Mouse (Mus musculus) thymus, postnatal 10 days (tissue): Measurements from ENCODE around the gene Rbm20.

Experiments used
- DNase-seq, 2 experiments: peaks; one replicate each; pipeline ENCODE4 v3.0.0; 2021; ENCODE audit warnings: low spot score in 2 of 2

The Rbm20 gene

DNA sequence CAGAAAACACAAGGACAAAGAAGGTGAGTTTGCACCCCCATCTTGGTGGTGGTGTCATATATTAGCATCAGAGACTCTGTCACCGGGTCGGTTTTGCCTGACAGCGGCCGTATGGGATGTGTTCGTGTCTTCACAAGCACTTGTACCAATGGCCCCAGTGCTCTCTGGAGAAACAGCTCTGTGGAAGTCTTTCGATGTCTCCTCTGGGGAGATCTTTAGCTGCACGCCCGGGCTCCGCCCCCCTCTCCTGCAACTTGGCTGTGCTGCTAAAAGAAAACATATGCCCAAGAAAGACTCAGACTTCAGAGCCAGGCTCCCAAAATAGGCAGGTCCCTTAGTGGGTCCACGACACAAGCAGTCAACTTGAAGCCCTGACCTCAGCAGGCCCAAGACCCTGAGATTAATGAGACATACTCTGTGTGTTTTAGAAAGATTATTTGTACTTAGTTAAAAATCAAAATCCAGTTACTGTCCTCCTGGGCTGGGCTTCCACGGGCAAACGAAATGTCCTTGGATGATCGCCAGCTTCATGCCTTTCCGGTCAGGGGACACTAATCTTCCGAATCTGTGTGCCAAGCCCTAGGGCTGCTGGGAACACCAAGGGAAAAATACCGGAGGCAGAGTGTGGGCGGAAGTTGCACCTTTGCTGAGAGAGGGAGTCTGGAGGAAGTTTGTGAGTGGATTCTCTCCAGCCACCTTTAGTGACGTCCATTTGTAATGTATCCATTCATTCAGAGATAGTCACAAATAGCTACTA lies 173.2 kb downstream of the Rbm20 start:
- DNase-seq, result no peak

- DNase-seq, result no peak
Measured at GRCm38 (mm10) chr19:53851352-53851751, 174.2 kb downstream of the Rbm20 start.

GRCm38 (mm10) chr19:53851826-53852698 lies 175.0 kb downstream of the Rbm20 start:
- no peak for DNase-seq

DNA sequence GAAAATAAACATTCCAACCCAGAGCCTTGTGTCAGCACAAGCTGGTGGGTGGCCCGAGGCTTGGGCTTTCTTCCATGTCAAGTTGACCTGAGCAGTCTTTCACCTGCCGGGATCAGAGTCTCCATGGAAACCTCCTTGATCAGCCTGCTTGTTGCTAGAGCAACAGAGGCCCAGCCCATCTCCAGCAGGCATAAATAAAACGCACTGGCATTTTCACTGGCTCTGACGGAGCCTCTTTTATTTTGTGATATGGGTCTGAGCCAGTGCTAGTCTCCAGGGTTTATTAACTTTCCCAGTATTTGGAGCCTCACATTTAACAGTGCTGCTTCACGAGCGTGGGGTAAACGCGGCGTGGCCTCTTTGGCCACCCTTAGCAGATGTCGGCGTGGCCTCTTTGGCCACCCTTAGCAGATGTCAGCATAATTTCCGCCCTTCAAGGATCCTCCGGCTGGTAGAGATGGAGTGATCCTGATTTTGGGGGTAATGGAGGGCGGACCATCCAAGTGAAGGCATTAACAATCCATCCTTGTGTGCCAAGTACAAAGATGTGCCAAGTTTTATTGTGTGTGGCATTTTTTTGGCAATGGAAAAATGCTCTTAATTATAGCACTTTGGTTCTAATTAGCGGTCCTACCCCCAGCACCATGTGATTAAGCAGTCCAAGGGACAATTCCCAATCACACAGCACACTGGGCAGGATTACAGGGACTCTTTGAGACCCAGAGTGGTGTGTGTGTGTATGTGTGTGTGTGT lies 175.8 kb downstream of the Rbm20 start:
- no peak for DNase-seq

DNA sequence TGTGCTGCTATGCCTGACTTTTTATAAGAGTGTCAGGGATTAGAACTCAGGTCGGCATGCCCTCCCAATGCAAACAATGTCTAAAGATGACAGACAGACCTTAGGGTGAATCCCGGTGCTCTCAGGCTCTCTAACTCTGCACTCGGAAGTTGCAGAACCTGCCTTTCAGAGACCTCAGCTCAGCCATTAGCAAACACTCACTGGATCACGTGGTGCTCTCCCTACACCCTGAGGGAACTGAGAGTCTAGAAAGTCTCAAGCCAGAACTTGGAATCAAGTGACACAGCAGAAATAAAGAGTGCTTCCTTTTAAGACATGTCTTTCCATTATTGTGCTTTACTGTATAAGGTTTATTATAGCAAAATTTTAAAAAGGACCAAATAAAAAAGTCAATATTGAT lies 177.9 kb downstream of the Rbm20 start:
- no peak for DNase-seq

- no peak for DNase-seq
Measured at GRCm38 (mm10) chr19:53855781-53856180, 178.7 kb downstream of the Rbm20 start.

GRCm38 (mm10) chr19:53856794-53857193 lies 179.7 kb downstream of the Rbm20 start:
- no peak for DNase-seq

DNA sequence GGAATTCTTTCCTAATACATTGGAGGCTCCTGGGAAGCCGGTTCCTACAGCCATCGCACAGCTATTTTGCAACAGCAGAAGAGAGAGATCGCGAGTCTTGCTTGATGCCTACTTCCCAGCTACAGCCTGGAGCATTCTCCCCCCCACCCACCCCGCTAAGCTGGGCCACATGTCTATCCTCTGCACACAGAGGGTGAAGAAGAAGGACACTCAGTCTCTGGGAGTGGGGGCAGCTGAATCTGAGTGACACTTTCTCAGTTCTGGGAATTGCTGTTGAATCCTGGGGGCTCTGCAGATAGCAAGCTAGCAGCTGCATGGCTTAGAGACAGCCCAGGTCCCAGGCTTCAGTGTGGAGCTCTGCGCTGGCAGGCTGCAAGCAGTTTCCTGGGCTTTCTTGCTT lies 180.9 kb downstream of the Rbm20 start:
- no peak for DNase-seq

DNA sequence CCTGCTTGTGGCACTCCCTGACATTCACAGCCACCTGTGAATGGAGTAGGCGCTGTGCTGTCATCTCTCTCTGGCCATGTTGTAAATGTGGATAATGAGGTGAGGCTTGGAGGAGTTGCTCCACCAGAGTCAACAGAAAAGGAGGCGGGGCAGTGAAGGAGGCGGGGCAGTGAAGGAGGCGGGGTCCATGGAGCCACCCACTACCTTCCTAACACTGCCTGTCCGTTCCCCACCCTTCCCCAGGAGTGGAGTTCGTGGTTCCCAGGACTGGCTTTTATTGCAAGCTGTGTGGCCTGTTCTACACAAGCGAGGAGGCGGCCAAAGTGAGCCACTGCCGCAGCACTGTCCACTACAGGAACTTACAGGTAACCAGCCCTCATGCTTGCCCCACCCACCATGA lies 182.0 kb downstream of the Rbm20 start:
- DNase-seq, result no peak

GRCm38 (mm10) chr19:53859593-53859992 lies 182.5 kb downstream of the Rbm20 start:
- no peak for DNase-seq

GRCm38 (mm10) chr19:53861346-53861745 lies 184.2 kb downstream of the Rbm20 start:
- DNase-seq, result no peak

DNA sequence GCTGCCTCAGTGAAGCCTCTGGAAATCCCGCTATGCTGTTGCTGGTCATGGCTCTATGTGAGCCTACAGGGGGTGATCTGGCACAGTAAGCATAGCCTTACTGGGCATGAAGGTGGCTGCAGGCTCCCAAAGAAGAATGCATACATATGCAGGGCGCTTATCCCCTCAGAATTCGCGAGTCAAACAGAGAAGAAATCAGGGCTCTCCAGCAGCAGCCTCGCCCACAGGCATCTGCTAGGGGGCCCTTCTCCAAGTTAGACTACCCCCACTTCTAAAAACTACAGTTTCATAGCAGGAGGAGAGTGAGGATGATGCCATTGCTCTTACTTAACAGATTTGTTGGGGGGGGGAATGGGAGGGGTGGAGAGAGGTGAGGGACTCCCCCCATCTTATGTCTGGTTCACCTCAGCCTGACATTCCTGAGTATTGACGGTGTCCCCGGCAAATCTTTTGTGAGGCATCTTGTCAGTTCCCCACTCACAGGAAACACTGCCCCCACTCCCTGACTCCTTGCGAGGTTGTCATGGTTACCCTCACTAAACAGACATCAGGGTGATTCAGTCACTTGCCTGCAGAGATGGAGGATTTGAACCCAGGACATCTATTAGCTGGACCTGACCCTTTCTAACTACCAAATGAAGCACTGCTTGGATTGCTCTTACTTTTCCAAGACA lies 185.6 kb downstream of the Rbm20 start:
- no peak for DNase-seq

DNA sequence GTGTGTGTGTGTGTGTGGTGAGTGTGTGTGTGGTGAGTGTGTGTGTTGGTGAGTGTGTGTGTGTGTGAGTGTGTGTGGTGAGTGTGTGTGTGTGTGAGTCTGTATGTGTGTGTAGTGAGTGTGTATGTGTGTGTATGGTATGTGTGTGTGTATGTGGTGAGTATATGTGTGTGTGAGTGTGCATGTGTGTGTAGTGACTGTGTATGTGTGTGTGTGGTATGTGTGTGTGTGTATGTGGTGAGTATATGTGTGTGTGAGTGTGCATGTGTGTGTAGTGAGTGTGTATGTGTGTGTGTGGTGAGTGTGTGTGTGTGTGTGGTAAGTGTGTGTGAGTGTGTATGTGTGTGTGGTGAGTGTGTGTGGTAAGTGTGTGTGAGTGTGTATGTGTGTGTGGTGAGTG lies 190.1 kb downstream of the Rbm20 start:
- no peak for DNase-seq

DNA sequence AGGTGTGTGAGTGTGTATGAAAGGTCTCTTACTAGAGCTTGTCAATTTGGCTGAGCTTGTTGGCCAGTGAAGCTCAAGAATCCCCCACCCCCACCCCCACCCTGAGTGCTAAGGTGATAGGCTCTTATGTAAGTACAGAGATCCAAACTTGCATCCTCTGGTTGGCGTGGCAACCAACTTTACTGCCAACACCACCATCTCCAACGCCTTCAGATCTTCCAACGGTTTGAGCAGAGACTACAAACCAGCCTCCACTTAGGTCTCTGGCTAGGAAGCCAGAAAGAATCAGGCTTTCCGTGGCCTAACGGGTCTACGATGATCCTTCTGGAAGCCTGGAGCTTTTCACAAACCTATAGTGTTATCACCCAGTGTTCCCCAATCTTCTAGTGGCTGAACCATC lies 191.0 kb downstream of the Rbm20 start:
- DNase-seq, result no peak

GRCm38 (mm10) chr19:53868796-53869195 lies 191.7 kb downstream of the Rbm20 start:
- no peak for DNase-seq

GRCm38 (mm10) chr19:53869427-53870385 lies 192.6 kb downstream of the Rbm20 start:
- no peak for DNase-seq

DNA sequence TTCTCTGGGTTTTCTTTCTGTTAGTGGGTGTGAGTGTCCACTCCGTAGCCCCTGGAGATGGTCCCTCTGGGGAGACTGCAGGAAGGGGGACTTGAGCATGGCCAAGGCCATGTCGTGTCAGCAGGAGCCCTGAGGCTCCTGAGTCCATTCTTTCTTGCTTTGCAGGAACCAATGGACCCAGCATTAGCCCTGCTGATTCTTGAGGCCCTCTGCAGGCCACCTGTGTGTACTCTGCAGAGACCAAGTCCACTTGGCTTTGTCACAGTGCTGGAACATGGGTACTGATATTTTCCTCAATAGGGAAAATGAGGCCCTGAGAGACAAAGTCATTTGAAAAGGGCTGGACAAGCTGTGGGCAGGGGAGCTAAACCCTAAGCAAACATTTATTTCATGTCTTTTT lies 193.5 kb downstream of the Rbm20 start:
- DNase-seq, result no peak

GRCm38 (mm10) chr19:53871502-53871901 lies 194.4 kb downstream of the Rbm20 start:
- DNase-seq, result no peak

GRCm38 (mm10) chr19:53872994-53873713 lies 196.0 kb downstream of the Rbm20 start:
- DNase-seq, result no peak

DNA sequence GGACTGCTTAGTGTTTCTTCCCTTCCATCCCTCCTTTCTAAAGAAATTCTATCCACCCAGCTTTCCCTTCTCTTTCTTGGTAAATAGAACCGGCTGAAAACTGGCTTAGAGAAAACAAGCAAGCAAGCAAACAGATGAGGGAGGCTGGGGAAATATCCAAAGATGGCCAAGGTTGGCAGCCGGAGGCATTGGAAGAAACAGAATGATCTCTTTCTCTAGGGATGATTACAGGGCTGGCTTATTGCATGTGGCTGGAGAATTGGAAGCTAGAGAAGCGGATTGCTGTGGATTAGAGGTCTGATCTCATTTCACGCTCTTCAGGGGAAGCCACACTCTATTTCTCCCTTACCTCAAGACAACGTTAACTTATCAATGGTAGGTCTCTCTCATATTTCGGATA lies 198.1 kb downstream of the Rbm20 start:
- DNase-seq, result no peak
